11 mouse cellular contexts compared by ENCODE assay signal in genomic region chr15:81739924-81740323, GRCm38 (mm10). TPM values are rescaled to one million over a fixed set of nuclear protein-coding genes. Genes with fewer than 3 reads are reported as not detected.
DNase-seq lines count a peak whose midpoint lies in the region; ATAC-seq and TF ChIP-seq lines count a peak whose summit lies in the region.
"Had no signal": no experiment of that assay in that cellular context is flagged by ENCODE, and none has a peak within 500 bp of the region (broad histone marks: within the 10 kb centered on the region; RNA-seq: fewer than 3 reads in every experiment).

No protein-coding gene starts in this region.

- H3K4me3 ChIP-seq in layer of hippocampus, adult 2 months: no peak overlapping the region

- peak; percentile 78 for TF ChIP-seq CTCF in layer of hippocampus, adult 2 months (conservative IDR thresholded peaks at IDR 0.05)

- ATAC-seq in inflammation-experienced regulatory T-cells, adult 6 months: no peak

- DNase-seq in embryo, embryonic 10 days (ENCODE audit: low spot score): peak; percentile 16
- no peak for DNase-seq in embryo, embryonic 9.5 days (ENCODE audit: extremely low spot score)
- peak in 1 of 2 experiments; percentile 44 for DNase-seq in layer of hippocampus, adult 2 months (ENCODE audit: low spot score in 2 of 2)
- DNase-seq in layer of hippocampus, postnatal 36 days: no peak
- DNase-seq in MN1 (ENCODE audit: low spot score): peak; percentile 39
- DNase-seq in kidney, postnatal 36 days: peak; percentile 31 to 50
- DNase-seq in layer of hippocampus, adult 8-10 months (ENCODE audit: low spot score in 2 of 2): no peak
- DNase-seq: cerebellum, adult 9-10 months; gastrocnemius, postnatal 14 days; heart, postnatal 10 days had no signal

- H3K27ac ChIP-seq in layer of hippocampus, adult 2 months: no peak overlapping the region

RNA-seq across cellular contexts. Expression of gene Zc3h7b, which starts 4.9 kb away (rescaled TPM):
- 100 to 1,000 TPM; 140 to 145 TPM for total RNA-seq in layer of hippocampus, adult 2 months (2021)
- total RNA-seq in layer of hippocampus, postnatal 36 days (2021): 100 to 1,000 TPM; 129 to 141 TPM
- 1 to 10 TPM; 4.3 to 8.1 (median 5.7) TPM for polyA plus RNA-seq in inflammation-experienced regulatory T-cells, adult 6 months (2017; shearing (Covaris generic))
- total RNA-seq in layer of hippocampus, adult 8-10 months (2022): 100 to 1,000 TPM; 123 to 147 (median 135) TPM

RNA-seq across cellular contexts. Expression of gene Rangap1, which starts 5.4 kb away (rescaled TPM):
- total RNA-seq in layer of hippocampus, adult 2 months (2021): 100 to 1,000 TPM; 149 to 162 TPM
- 100 to 1,000 TPM; 158 to 165 TPM for total RNA-seq in layer of hippocampus, postnatal 36 days (2021)
- polyA plus RNA-seq in inflammation-experienced regulatory T-cells, adult 6 months (2017; shearing (Covaris generic)): 10 to 100 TPM; 43.0 to 72.2 (median 45.8) TPM
- total RNA-seq in layer of hippocampus, adult 8-10 months (2022): 100 to 1,000 TPM; 157 to 176 (median 168) TPM

RNA-seq across cellular contexts. Expression of gene Chadl, which starts 42.8 kb away (rescaled TPM):
- total RNA-seq in layer of hippocampus, adult 2 months (2021): 10 to 100 TPM; 11.7 to 12.3 TPM
- total RNA-seq in layer of hippocampus, postnatal 36 days (2021): 10 to 100 TPM; 11.5 to 12.6 TPM
- polyA plus RNA-seq in inflammation-experienced regulatory T-cells, adult 6 months (2017; shearing (Covaris generic)): 1 to 10 TPM; 1.0 to 2.6 (median 1.3) TPM
- total RNA-seq in layer of hippocampus, adult 8-10 months (2022): 10 to 100 TPM in 3 of 4 experiments, 1 to 10 TPM in 1; 9.9 to 14.4 (median 10.6) TPM

Comparison
In these comparisons a context has a peak if more than half of its experiments do, and no peak if none do; other contexts are left out.
1. DNase-seq: peak in embryo, embryonic 10 days (single experiment), MN1 (single experiment) and kidney, postnatal 36 days (2 of 2); none in embryo, embryonic 9.5 days (single experiment), layer of hippocampus, postnatal 36 days (0 of 2) and layer of hippocampus, adult 8-10 months (0 of 2).